Mouse (Mus musculus) kidney, embryonic 16.5 days (tissue): ENCODE results near the gene Atp2b2. TPM values are rescaled to one million over a fixed set of nuclear protein-coding genes. Genes with fewer than 3 reads are reported as not detected.

ENCODE experiments used
- ATAC-seq: fragments of 200-750 bp; cut with Nextera tagmentation; 2 replicates; pipeline ENCODE4 v1.8.0; 2017; ENCODE audit warnings: moderate TSS enrichment; ENCODE audit not compliant: low FRiP score, low TSS enrichment
- H3K27ac ChIP-seq: fragments of 300-500 bp; sonication (generic); 2 replicates; pipeline ENCODE4 v1.5.1; 2014; ENCODE audit warnings: low read length
- H3K27me3 ChIP-seq: fragments of 300-500 bp; sonication (generic); 2 replicates; pipeline ENCODE4 v1.6.1; 2014; ENCODE audit warnings: low read length, control low read depth, mixed read lengths; ENCODE audit not compliant: insufficient read depth
- H3K36me3 ChIP-seq: fragments of 300-500 bp; sonication (generic); 2 replicates; pipeline ENCODE4 v1.6.1; 2014; ENCODE audit warnings: low read length, control low read depth, mixed read lengths; ENCODE audit not compliant: insufficient read depth
- H3K4me1 ChIP-seq: fragments of 300-500 bp; sonication (generic); 2 replicates; pipeline ENCODE4 v1.6.1; 2014; ENCODE audit warnings: low read length, control low read depth, mixed read lengths; ENCODE audit not compliant: insufficient read depth
- H3K4me2 ChIP-seq: fragments of 300-500 bp; sonication (generic); replicated peaks from 2 replicates; pipeline ENCODE4 v1.6.1; 2014; ENCODE audit warnings: low read depth, low read length
- H3K4me3 ChIP-seq: fragments of 300-500 bp; sonication (generic); 2 replicates; pipeline ENCODE4 v1.5.1; 2014; ENCODE audit warnings: mild to moderate bottlenecking, low read length
- H3K9ac ChIP-seq: fragments of 300-500 bp; sonication (generic); replicated peaks from 2 replicates; pipeline ENCODE4 v1.6.1; 2014; ENCODE audit warnings: low read length
- H3K9me3 ChIP-seq: fragments of 300-500 bp; sonication (generic); 2 replicates; pipeline ENCODE4 v1.6.1; 2016; ENCODE audit warnings: low read length, control low read depth
- WGBS: fragments of 180-500 bp; shearing (Covaris S2); extraction: QIAGEN DNeasy Blood & Tissue Kit; methylation state at CpG from one replicate; pipeline ENCODE4 v1.1.7; 2014; 5-methylcytosine and 5-hydroxymethylcytosine counted together
- polyA plus RNA-seq: library from polyadenylated mRNA; unstranded; fragments of >200 nt; fragmentation: Nextera tagmentation; extraction: Ambion mirVana; gene quantifications from 2 replicates; pipeline ENCODE4 v1.2.1, GENCODE M21; 2015

The Atp2b2 gene
- polyA plus RNA-seq, result 0.09 and 0.30 TPM in 2 replicates

DNA sequence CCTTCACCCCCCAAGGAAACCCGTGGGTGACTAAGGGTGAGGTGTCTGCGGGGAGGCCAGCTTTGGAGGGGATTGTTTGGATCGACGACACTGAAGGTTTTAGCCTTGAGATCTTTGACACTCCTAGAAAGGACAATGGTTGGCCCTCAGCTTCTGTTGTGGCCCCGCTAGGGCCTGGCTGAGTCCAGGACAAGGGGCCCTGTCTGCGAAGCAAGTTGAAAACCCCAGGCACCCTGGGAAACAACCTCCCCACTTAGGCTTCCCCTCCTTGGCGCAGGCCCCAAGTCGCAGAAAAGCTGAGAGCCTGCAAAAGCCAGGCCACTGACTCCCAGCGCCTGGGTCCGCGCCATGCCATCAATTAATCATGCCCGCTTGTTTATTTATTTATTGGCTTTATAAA, at the start of gene Atp2b2:
Atp2b2 (minus strand) TSS at position 282 of the 400 bp plus-strand sequence.
- H3K9ac ChIP-seq, result peak within 1 kb of the TSS; percentile 50
- WGBS, result 19% methylated on average over 12 of the region's 12 CpGs
- H3K9me3 ChIP-seq, result no peaks in the 10 kb centered on the region
- no peak for ATAC-seq
- H3K4me1 ChIP-seq, result no peaks in the 10 kb centered on the region
- peak within 1 kb of the TSS; percentile 49 for H3K4me3 ChIP-seq
- no peak within 1 kb of the TSS for H3K27ac ChIP-seq
- peaks cover 50% of the 10 kb centered on the region for H3K27me3 ChIP-seq
- H3K4me2 ChIP-seq, result peak within 1 kb of the TSS; percentile 88
- no peaks in the 10 kb centered on the region for H3K36me3 ChIP-seq

DNA sequence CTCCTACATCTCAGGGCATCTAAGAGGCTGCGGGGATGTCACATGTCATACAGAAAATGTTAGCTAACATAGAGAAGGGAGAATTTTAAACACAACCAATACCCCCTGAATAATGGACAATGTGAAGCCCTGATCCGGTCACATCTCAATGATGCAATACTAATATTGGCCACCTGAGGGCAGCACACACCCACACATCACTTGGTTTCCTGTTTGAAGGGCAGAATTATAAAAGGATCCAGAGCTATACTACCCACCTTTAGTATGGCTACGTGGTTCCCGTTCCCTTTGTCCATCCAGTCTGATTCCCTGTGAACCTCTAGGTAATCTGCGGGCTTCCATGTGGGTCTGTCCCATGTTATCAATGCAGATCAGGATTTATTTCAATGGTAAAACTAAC, 47.2 kb upstream of the Atp2b2 start:
- 14% methylated on average over 5 of the region's 5 CpGs for WGBS
- Histone ChIP-seq H3K9ac (no peak overlapping the region), H3K27ac (no peak overlapping the region), H3K4me1 (no peaks in the 10 kb centered on the region), H3K27me3 (no peaks in the 10 kb centered on the region), H3K4me2 (no peak overlapping the region), H3K4me3 (no peak overlapping the region), H3K9me3 (no peaks in the 10 kb centered on the region), H3K36me3 (no peaks in the 10 kb centered on the region)
- no peak for ATAC-seq

DNA sequence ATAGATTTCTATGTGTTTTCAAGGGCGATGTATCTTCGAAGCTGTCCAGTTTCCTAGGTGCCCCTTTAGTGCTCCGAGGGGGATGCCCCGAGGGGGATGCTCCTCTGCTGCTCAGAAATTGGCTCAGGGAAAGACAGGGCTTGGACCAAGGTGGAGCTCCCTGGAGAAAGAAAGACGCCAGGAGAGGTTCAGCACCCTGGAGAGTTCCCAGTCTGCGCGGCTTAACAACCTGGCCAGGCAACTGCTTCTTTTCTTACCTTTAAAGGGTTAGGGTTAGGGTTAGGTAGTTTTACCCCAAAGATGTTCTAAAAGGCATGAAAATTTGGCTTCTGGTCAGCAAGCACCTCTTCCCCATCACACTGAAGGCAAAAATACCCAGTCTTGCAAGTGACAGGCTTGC, 44.7 kb upstream of the Atp2b2 start:
- Histone ChIP-seq H3K9ac (no peak overlapping the region), H3K4me3 (no peak overlapping the region), H3K4me1 (no peaks in the 10 kb centered on the region), H3K27me3 (no peaks in the 10 kb centered on the region), H3K9me3 (no peaks in the 10 kb centered on the region), H3K36me3 (no peaks in the 10 kb centered on the region), H3K27ac (no peak overlapping the region), H3K4me2 (no peak overlapping the region)
- no peak for ATAC-seq
- 29% methylated on average over 7 of the region's 7 CpGs for WGBS

DNA sequence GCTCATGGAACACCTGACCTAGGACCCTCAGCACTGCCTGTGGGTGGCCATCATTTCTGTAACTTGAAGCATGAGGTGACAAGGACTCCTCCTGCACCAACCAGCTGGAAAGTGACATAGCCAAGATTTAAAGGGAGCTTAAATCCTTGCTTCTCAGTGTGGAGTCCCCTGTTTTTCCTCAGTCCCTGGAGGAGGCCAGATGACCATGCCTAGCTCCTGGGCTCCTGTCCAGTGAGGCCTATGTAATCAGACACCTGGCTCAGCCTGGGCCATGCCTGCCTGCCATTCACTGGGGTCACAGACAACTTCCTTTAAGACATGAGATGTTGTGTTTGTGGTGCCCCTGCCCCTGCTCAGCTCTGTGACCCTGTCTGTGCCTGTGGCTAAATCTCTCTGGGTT, 36.1 kb upstream of the Atp2b2 start:
- Histone ChIP-seq H3K27ac (no peak overlapping the region), H3K36me3 (no peaks in the 10 kb centered on the region), H3K4me3 (no peak overlapping the region), H3K4me2 (no peak overlapping the region), H3K27me3 (no peaks in the 10 kb centered on the region), H3K9me3 (no peaks in the 10 kb centered on the region), H3K4me1 (no peaks in the 10 kb centered on the region), H3K9ac (no peak overlapping the region)
- ATAC-seq, result 0 out of 2 replicates have a peak, but pooled peaks have one; percentile 35

GRCm38 (mm10) chr6:114076560-114076959, 34.1 kb upstream of the Atp2b2 start:
- no peak overlapping the region for H3K4me3 ChIP-seq
- no peaks in the 10 kb centered on the region for H3K27me3 ChIP-seq
- H3K9ac ChIP-seq, result no peak overlapping the region
- WGBS, result 24% methylated on average over 3 of the region's 3 CpGs
- H3K27ac ChIP-seq, result no peak overlapping the region
- H3K4me2 ChIP-seq, result no peak overlapping the region
- H3K4me1 ChIP-seq, result no peaks in the 10 kb centered on the region
- H3K36me3 ChIP-seq, result no peaks in the 10 kb centered on the region
- H3K9me3 ChIP-seq, result no peaks in the 10 kb centered on the region
- ATAC-seq, result no peak

GRCm38 (mm10) chr6:114076061-114076460, 33.6 kb upstream of the Atp2b2 start:
- Histone ChIP-seq H3K27me3 (no peaks in the 10 kb centered on the region), H3K4me1 (no peaks in the 10 kb centered on the region), H3K4me2 (no peak overlapping the region), H3K9me3 (no peaks in the 10 kb centered on the region), H3K36me3 (no peaks in the 10 kb centered on the region), H3K9ac (no peak overlapping the region), H3K4me3 (no peak overlapping the region), H3K27ac (no peak overlapping the region)
- ATAC-seq, result no peak
- WGBS, result 44% methylated on average over 5 of the region's 5 CpGs

GRCm38 (mm10) chr6:114074929-114075328, 32.5 kb upstream of the Atp2b2 start:
- H3K9me3 ChIP-seq, result no peaks in the 10 kb centered on the region
- no peaks in the 10 kb centered on the region for H3K36me3 ChIP-seq
- no peak overlapping the region for H3K9ac ChIP-seq
- H3K4me3 ChIP-seq, result no peak overlapping the region
- ATAC-seq, result no peak
- WGBS, result 50% methylated on average over 10 of the region's 10 CpGs
- H3K27me3 ChIP-seq, result no peaks in the 10 kb centered on the region
- H3K4me2 ChIP-seq, result no peak overlapping the region
- H3K27ac ChIP-seq, result no peak overlapping the region
- H3K4me1 ChIP-seq, result no peaks in the 10 kb centered on the region

GRCm38 (mm10) chr6:114074256-114074655, 31.8 kb upstream of the Atp2b2 start:
- Histone ChIP-seq H3K9me3 (no peaks in the 10 kb centered on the region), H3K4me2 (no peak overlapping the region), H3K36me3 (no peaks in the 10 kb centered on the region), H3K4me1 (no peaks in the 10 kb centered on the region), H3K9ac (no peak overlapping the region), H3K27ac (no peak overlapping the region), H3K4me3 (no peak overlapping the region), H3K27me3 (no peaks in the 10 kb centered on the region)
- 10% methylated on average over 1 of the region's 1 CpGs for WGBS
- ATAC-seq, result no peak

GRCm38 (mm10) chr6:114071564-114071963, 29.2 kb upstream of the Atp2b2 start:
- H3K36me3 ChIP-seq, result no peaks in the 10 kb centered on the region
- H3K27me3 ChIP-seq, result no peaks in the 10 kb centered on the region
- no peak overlapping the region for H3K4me3 ChIP-seq
- no peak overlapping the region for H3K9ac ChIP-seq
- H3K27ac ChIP-seq, result no peak overlapping the region
- ATAC-seq, result no peak
- WGBS, result 7% methylated on average over 4 of the region's 4 CpGs
- no peaks in the 10 kb centered on the region for H3K4me1 ChIP-seq
- no peak overlapping the region for H3K4me2 ChIP-seq
- H3K9me3 ChIP-seq, result no peaks in the 10 kb centered on the region

GRCm38 (mm10) chr6:114063100-114063499, 20.7 kb upstream of the Atp2b2 start:
- WGBS, result 90% methylated on average over 2 of the region's 2 CpGs
- no peak overlapping the region for H3K4me2 ChIP-seq
- H3K27ac ChIP-seq, result no peak overlapping the region
- H3K4me3 ChIP-seq, result no peak overlapping the region
- no peak overlapping the region for H3K9ac ChIP-seq
- H3K36me3 ChIP-seq, result no peaks in the 10 kb centered on the region
- no peaks in the 10 kb centered on the region for H3K27me3 ChIP-seq
- no peaks in the 10 kb centered on the region for H3K9me3 ChIP-seq
- ATAC-seq, result no peak
- H3K4me1 ChIP-seq, result no peaks in the 10 kb centered on the region

GRCm38 (mm10) chr6:114062688-114063087, 20.3 kb upstream of the Atp2b2 start:
- H3K4me2 ChIP-seq, result no peak overlapping the region
- no peaks in the 10 kb centered on the region for H3K27me3 ChIP-seq
- no peak overlapping the region for H3K4me3 ChIP-seq
- no peaks in the 10 kb centered on the region for H3K36me3 ChIP-seq
- no peak overlapping the region for H3K27ac ChIP-seq
- H3K9me3 ChIP-seq, result no peaks in the 10 kb centered on the region
- H3K9ac ChIP-seq, result no peak overlapping the region
- no peaks in the 10 kb centered on the region for H3K4me1 ChIP-seq
- ATAC-seq, result no peak
